Mouse (Mus musculus): ENCODE results near the gene Olfr523.

DNA sequence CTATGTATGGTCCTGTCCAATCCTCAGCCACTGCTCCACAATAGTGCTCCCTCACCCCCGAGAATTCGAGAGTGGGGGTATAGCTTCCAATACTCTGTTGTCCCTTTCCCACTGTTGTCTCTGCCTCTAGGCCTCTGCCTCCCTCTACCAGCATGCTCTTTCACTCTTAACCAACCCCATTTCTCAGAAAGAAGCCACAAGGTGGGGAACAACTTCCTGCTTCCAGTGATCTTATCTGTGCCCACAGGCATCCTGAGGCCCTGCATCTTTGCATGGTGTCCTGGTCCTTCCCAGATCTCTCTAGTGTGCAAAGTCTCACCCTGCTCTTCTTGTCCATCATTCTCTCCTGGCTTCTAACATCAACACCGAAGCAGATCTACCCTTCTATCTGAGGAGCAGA lies 33.9 kb downstream of the Olfr523 start:
- TF ChIP-seq POLR2A (IDR thresholded peaks at IDR 0.05; ENCODE audit: insufficient read depth, low read depth, low read length): no peak
- TF ChIP-seq CTCF (IDR thresholded peaks at IDR 0.05; ENCODE audit: insufficient read depth, low read depth, low read length): no peak

All from olfactory bulb, adult 2 months (tissue).